Mouse (Mus musculus) frontal cortex, postnatal 25 days (tissue): ENCODE data around the gene Sema4g.

Source experiments
- DNase-seq, 2 experiments: peaks; one replicate each; pipeline ENCODE4 v3.0.0; 2022; ENCODE audit warnings: low spot score in 2 of 2

Gene Sema4g

GRCm38 (mm10) chr19:44988831-44989566 is at the start of gene Sema4g:
Gene Sema4g, plus strand, starts transcription at chr19:44989101.
- DNase-seq: no peak

GRCm38 (mm10) chr19:44959633-44960032 is 29.3 kb upstream of the Sema4g start:
- DNase-seq: no peak

GRCm38 (mm10) chr19:44965978-44966377 is 22.9 kb upstream of the Sema4g start:
- DNase-seq: no peak

- DNase-seq: no peak
These were observed 20.6 kb upstream of the Sema4g start for GRCm38 (mm10) chr19:44968329-44968728.

GRCm38 (mm10) chr19:44976636-44977035 is 12.3 kb upstream of the Sema4g start:
- DNase-seq: no peak

- no peak for DNase-seq
These were observed 11.8 kb upstream of the Sema4g start for GRCm38 (mm10) chr19:44977148-44977547.

GRCm38 (mm10) chr19:44980787-44981186 is 8.1 kb upstream of the Sema4g start:
- no peak for DNase-seq

GRCm38 (mm10) chr19:44982477-44983115 is 6.3 kb upstream of the Sema4g start:
- DNase-seq: no peak

GRCm38 (mm10) chr19:44983366-44983765 is 5.5 kb upstream of the Sema4g start:
- DNase-seq: no peak

GRCm38 (mm10) chr19:44984420-44984819 is 4.5 kb upstream of the Sema4g start:
- DNase-seq: no peak

- no peak for DNase-seq
These were observed 3.5 kb upstream of the Sema4g start for GRCm38 (mm10) chr19:44985159-44985988.

- DNase-seq: no peak
These were observed 1.9 kb upstream of the Sema4g start for GRCm38 (mm10) chr19:44987004-44987403.

- no peak for DNase-seq
These were observed 1.1 kb upstream of the Sema4g start for GRCm38 (mm10) chr19:44987851-44988250.

GRCm38 (mm10) chr19:44988321-44988720 is 580 bp upstream of the Sema4g start:
- DNase-seq: no peak

- DNase-seq: no peak
These were observed 930 bp downstream of the Sema4g start for GRCm38 (mm10) chr19:44989567-44990495.

- DNase-seq: no peak
These were observed 2.1 kb downstream of the Sema4g start for GRCm38 (mm10) chr19:44991031-44991430.

- DNase-seq: no peak
These were observed 3.3 kb downstream of the Sema4g start for GRCm38 (mm10) chr19:44992246-44992645.

- DNase-seq: no peak
These were observed 3.8 kb downstream of the Sema4g start for GRCm38 (mm10) chr19:44992712-44993111.

- DNase-seq: no peak
These were observed 8.9 kb downstream of the Sema4g start for GRCm38 (mm10) chr19:44997786-44998185.

GRCm38 (mm10) chr19:44999647-45000046 is 10.7 kb downstream of the Sema4g start:
- no peak for DNase-seq

GRCm38 (mm10) chr19:45002301-45002700 is 13.4 kb downstream of the Sema4g start:
- no peak for DNase-seq
